Mouse (Mus musculus) left cerebral cortex, postnatal 4 days (tissue): ENCODE data around the gene Gm5767. TPM values are rescaled to one million over a fixed set of nuclear protein-coding genes. Genes with fewer than 3 reads are reported as not detected.

Experiments
- DNase-seq: peaks from one replicate; pipeline ENCODE4 v3.0.0-alpha.2; 2022
- intact Hi-C: fragments of 180-260 bp; cut with DNase I; formaldehyde crosslinking; loops from one replicate; pipeline ENCODE4 v1.15.1; 2025
- total RNA-seq, 2 experiments: library from RNA; stranded (reverse); gene quantifications; 2 replicates each; pipeline ENCODE4 v1.2.3; 2021

Gene Gm5767
- not detected for total RNA-seq

GRCm38 (mm10) chr16:8680470-8680869 lies at the start of gene Gm5767:
Gm5767 (plus strand) TSS chr16:8680770.
- no peak for DNase-seq
- intact Hi-C loops, result no loop called here

GRCm38 (mm10) chr16:8631428-8631827 lies 49.1 kb upstream of the Gm5767 start:
- DNase-seq, result no peak
- intact Hi-C loops, result loop anchor here (10.0 kb wide), 1 partner anchor 137 kb away; no protein-coding TSS in a partner anchor

- DNase-seq, result no peak
- intact Hi-C loops, result loop anchor here (10.0 kb wide), 1 partner anchor 142 kb away; no protein-coding TSS in a partner anchor
Observed at GRCm38 (mm10) chr16:8636867-8637216, 43.7 kb upstream of the Gm5767 start.

- DNase-seq, result peak; percentile 86
- intact Hi-C loops, result loop anchor here (10.0 kb wide), 1 partner anchor 143 kb away; no protein-coding TSS in a partner anchor
Observed at GRCm38 (mm10) chr16:8637217-8638051, 43.1 kb upstream of the Gm5767 start, which contains the start of the genes Pmm2 and Tmem186. Pmm2 (plus strand) TSS chr16:8637674. Tmem186 (minus strand) TSS chr16:8637712.

GRCm38 (mm10) chr16:8638131-8638530 lies 42.4 kb upstream of the Gm5767 start:
- intact Hi-C loops, result loop anchor here (10.0 kb wide), 1 partner anchor 143 kb away; no protein-coding TSS in a partner anchor
- no peak for DNase-seq

- no peak for DNase-seq
- intact Hi-C loops, result loop anchor here (10.0 kb wide), 2 partner anchors 145 to 225 kb away; no protein-coding TSS in a partner anchor
Observed at GRCm38 (mm10) chr16:8639466-8640191, 40.9 kb upstream of the Gm5767 start.

GRCm38 (mm10) chr16:8643855-8644254 lies 36.7 kb upstream of the Gm5767 start:
- intact Hi-C loops, result loop anchor here (10.0 kb wide), 1 partner anchor 229 kb away; no protein-coding TSS in a partner anchor
- DNase-seq, result no peak

GRCm38 (mm10) chr16:8645546-8645945 lies 35.0 kb upstream of the Gm5767 start:
- intact Hi-C loops, result loop anchor here (10.0 kb wide), 1 partner anchor 231 kb away; no protein-coding TSS in a partner anchor
- DNase-seq, result no peak

GRCm38 (mm10) chr16:8650007-8650406 lies 30.6 kb upstream of the Gm5767 start:
- intact Hi-C loops, result no loop called here

GRCm38 (mm10) chr16:8655108-8655507 lies 25.5 kb upstream of the Gm5767 start:
- no peak for DNase-seq
- intact Hi-C loops, result no loop called here

More at GRCm38 (mm10) chr16:8650007-8650406, 30.6 kb upstream of the Gm5767 start:
- DNase-seq, result no peak

- intact Hi-C loops, result no loop called here
- no peak for DNase-seq
Observed at GRCm38 (mm10) chr16:8655599-8655998, 25.0 kb upstream of the Gm5767 start.

GRCm38 (mm10) chr16:8656256-8656655 lies 24.3 kb upstream of the Gm5767 start:
- DNase-seq, result no peak
- intact Hi-C loops, result no loop called here

- intact Hi-C loops, result no loop called here
- no peak for DNase-seq
Observed at GRCm38 (mm10) chr16:8658349-8658748, 22.2 kb upstream of the Gm5767 start.

- intact Hi-C loops, result no loop called here
- peak; percentile 39 for DNase-seq
Observed at GRCm38 (mm10) chr16:8658764-8659163, 21.8 kb upstream of the Gm5767 start.

- intact Hi-C loops, result no loop called here
Observed at GRCm38 (mm10) chr16:8663022-8663421, 17.5 kb upstream of the Gm5767 start.

GRCm38 (mm10) chr16:8663606-8664539 lies 16.7 kb upstream of the Gm5767 start:
- DNase-seq, result peak; percentile 43
- intact Hi-C loops, result no loop called here

More at GRCm38 (mm10) chr16:8663022-8663421, 17.5 kb upstream of the Gm5767 start:
- no peak for DNase-seq

GRCm38 (mm10) chr16:8665367-8665766 lies 15.2 kb upstream of the Gm5767 start:
- DNase-seq, result no peak
- intact Hi-C loops, result no loop called here

- DNase-seq, result no peak
- intact Hi-C loops, result no loop called here
Observed at GRCm38 (mm10) chr16:8666452-8666851, 14.1 kb upstream of the Gm5767 start.

- DNase-seq, result no peak
- intact Hi-C loops, result no loop called here
Observed at GRCm38 (mm10) chr16:8667261-8667660, 13.3 kb upstream of the Gm5767 start.

GRCm38 (mm10) chr16:8667814-8668213 lies 12.8 kb upstream of the Gm5767 start:
- intact Hi-C loops, result no loop called here
- DNase-seq, result no peak
